Mouse (Mus musculus) midbrain, embryonic 14.5 days (tissue): Measurements from ENCODE around the gene Hist1h2bb. TPM values are rescaled to one million over a fixed set of nuclear protein-coding genes. Genes with fewer than 3 reads are reported as not detected.
"Not testable (repeated sequence)": the region's sequence is repeated elsewhere in the genome, so short reads cannot be mapped to it uniquely, and the experiment has no call there.

Experiments used
- ATAC-seq: fragments of 200-750 bp; cut with Nextera tagmentation; 2 replicates; pipeline ENCODE4 v1.8.0; 2017; ENCODE audit warnings: moderate number of reproducible peaks, moderate library complexity; ENCODE audit not compliant: low FRiP score, low TSS enrichment
- DNase-seq: peaks from one replicate; pipeline ENCODE4 v3.0.0-alpha.2; 2015
- H3K27ac ChIP-seq: fragments of 300-500 bp; sonication (generic); replicated peaks from 2 replicates; pipeline ENCODE4 v1.5.1; 2014; ENCODE audit warnings: mild to moderate bottlenecking, low read depth, low read length, moderate library complexity
- H3K27me3 ChIP-seq: fragments of 300-500 bp; sonication (generic); 2 replicates; pipeline ENCODE4 v1.6.1; 2014; ENCODE audit warnings: low read length, control low read depth, mixed read lengths; ENCODE audit not compliant: control insufficient read depth, insufficient read depth
- H3K36me3 ChIP-seq: fragments of 300-500 bp; sonication (generic); 2 replicates; pipeline ENCODE4 v1.6.1; 2014; ENCODE audit warnings: low read length, control low read depth; ENCODE audit not compliant: control insufficient read depth, insufficient read depth
- H3K4me1 ChIP-seq: fragments of 300-500 bp; sonication (generic); 2 replicates; pipeline ENCODE4 v1.6.1; 2014; ENCODE audit warnings: mild to moderate bottlenecking, antibody characterized with exemption, low read length, control low read depth; ENCODE audit not compliant: control insufficient read depth, insufficient read depth
- H3K4me2 ChIP-seq: fragments of 300-500 bp; sonication (generic); 2 replicates; pipeline ENCODE4 v1.6.1; 2014; ENCODE audit warnings: mild to moderate bottlenecking, low read length, moderate library complexity
- H3K4me3 ChIP-seq: fragments of 300-500 bp; sonication (generic); replicated peaks from 2 replicates; pipeline ENCODE4 v1.5.1; 2014; ENCODE audit warnings: low read depth, low read length
- H3K9ac ChIP-seq: fragments of 300-500 bp; sonication (generic); replicated peaks from 2 replicates; pipeline ENCODE4 v1.6.1; 2014; ENCODE audit warnings: mild to moderate bottlenecking, low read length, moderate library complexity
- H3K9me3 ChIP-seq: fragments of 300-500 bp; sonication (generic); 2 replicates; pipeline ENCODE4 v1.6.1; 2016; ENCODE audit warnings: low read length, control low read depth, mixed read lengths; ENCODE audit not compliant: control insufficient read depth
- WGBS: fragments of 180-500 bp; shearing (Covaris S2); extraction: QIAGEN DNeasy Blood & Tissue Kit; methylation state at CpG from one replicate; pipeline ENCODE4 v1.1.7; 2014; 5-methylcytosine and 5-hydroxymethylcytosine counted together
- polyA plus RNA-seq: library from polyadenylated mRNA; unstranded; fragments of >200 nt; fragmentation: Nextera tagmentation; extraction: Ambion mirVana; gene quantifications from 2 replicates; pipeline ENCODE4 v1.2.1, GENCODE M21; 2014

Hist1h2bb gene
- 0.51 TPM in 1 of 2 replicates, not detected in the other for polyA plus RNA-seq

- peak; percentile 92 for ATAC-seq
- not testable (repeated sequence) for H3K9me3 ChIP-seq, H3K36me3 ChIP-seq, H3K27me3 ChIP-seq
- H3K4me1 ChIP-seq: peaks cover 11% of the 10 kb centered on the region
- peak within 1 kb of the TSS; percentile 31 for H3K4me3 ChIP-seq
- H3K4me2 ChIP-seq: peak within 1 kb of the TSS; percentile 69
- under 1% methylated on average over 38 of the region's 58 CpGs for WGBS
- H3K27ac ChIP-seq: peak within 1 kb of the TSS; percentile 88
- peak; percentile 89 for DNase-seq
- peak within 1 kb of the TSS; percentile 39 for H3K9ac ChIP-seq
These were observed at the start of gene Hist1h2bb for GRCm38 (mm10) chr13:23746201-23747080. TSS of gene Hist1h2bb (plus strand) at chr13:23746734.

GRCm38 (mm10) chr13:23697491-23698299, 48.8 kb upstream of the Hist1h2bb start:
- Histone ChIP-seq H3K4me1 (peaks cover 7% of the 10 kb centered on the region; the same call in 1 of the 2 replicates), H3K27ac (peak overlapping the region; percentile 84), H3K36me3 (no peaks in the 10 kb centered on the region), H3K4me2 (peak overlapping the region; percentile 83), H3K4me3 (peak overlapping the region; percentile 42), H3K9ac (peak overlapping the region; percentile 55), H3K27me3 (no peaks in the 10 kb centered on the region), H3K9me3 (no peaks in the 10 kb centered on the region)
- ATAC-seq: peak; percentile 84
- under 1% methylated on average over 23 of the region's 32 CpGs for WGBS
- peak; percentile 83 for DNase-seq

GRCm38 (mm10) chr13:23698300-23698693, 48.2 kb upstream of the Hist1h2bb start, which contains the start of gene Hist1h4c:
TSS of gene Hist1h4c (minus strand) at chr13:23698454.
- H3K4me3 ChIP-seq: peak within 1 kb of the TSS; percentile 42
- peak within 1 kb of the TSS; percentile 55 for H3K9ac ChIP-seq
- peaks cover 7% of the 10 kb centered on the region; the same call in 1 of the 2 replicates for H3K4me1 ChIP-seq
- peak within 1 kb of the TSS; percentile 83 for H3K4me2 ChIP-seq
- no peaks in the 10 kb centered on the region for H3K27me3 ChIP-seq
- H3K27ac ChIP-seq: peak within 1 kb of the TSS; percentile 84
- DNase-seq (peak; percentile 99), ATAC-seq (peak; percentile 95)
- H3K36me3 ChIP-seq: no peaks in the 10 kb centered on the region
- H3K9me3 ChIP-seq: no peaks in the 10 kb centered on the region
- under 1% methylated on average over 21 of the region's 22 CpGs for WGBS

GRCm38 (mm10) chr13:23698996-23699395, 47.5 kb upstream of the Hist1h2bb start:
- no peak overlapping the region for H3K27ac ChIP-seq
- H3K9me3 ChIP-seq: no peaks in the 10 kb centered on the region
- H3K4me3 ChIP-seq: no peak overlapping the region
- no peak overlapping the region for H3K9ac ChIP-seq
- no peaks in the 10 kb centered on the region for H3K27me3 ChIP-seq
- no peaks in the 10 kb centered on the region for H3K36me3 ChIP-seq
- H3K4me2 ChIP-seq: peak overlapping the region; percentile 83
- DNase-seq: no peak
- no peak for ATAC-seq
- WGBS: 55% methylated on average over 6 of the region's 6 CpGs
- H3K4me1 ChIP-seq: peaks cover 7% of the 10 kb centered on the region; the same call in 1 of the 2 replicates

- no peak for ATAC-seq
- Histone ChIP-seq H3K27me3 (no peaks in the 10 kb centered on the region), H3K4me1 (peaks cover 7% of the 10 kb centered on the region; the same call in 1 of the 2 replicates)
These were observed 46.8 kb upstream of the Hist1h2bb start for GRCm38 (mm10) chr13:23699767-23700166.

GRCm38 (mm10) chr13:23700786-23701520, 45.6 kb upstream of the Hist1h2bb start:
- Histone ChIP-seq H3K36me3 (no peaks in the 10 kb centered on the region), H3K4me1 (peaks cover 7% of the 10 kb centered on the region; the same call in 1 of the 2 replicates), H3K9ac (no peak overlapping the region), H3K4me3 (no peak overlapping the region), H3K9me3 (no peaks in the 10 kb centered on the region), H3K4me2 (no peak overlapping the region), H3K27me3 (no peaks in the 10 kb centered on the region), H3K27ac (no peak overlapping the region)
- 28% methylated on average over 8 of the region's 8 CpGs for WGBS
- DNase-seq: peak; percentile 84
- peak; percentile 48; the same call in 1 of the 2 replicates for ATAC-seq

More at GRCm38 (mm10) chr13:23699767-23700166, 46.8 kb upstream of the Hist1h2bb start:
- Histone ChIP-seq H3K4me2 (no peak overlapping the region), H3K27ac (no peak overlapping the region), H3K9ac (no peak overlapping the region), H3K9me3 (no peaks in the 10 kb centered on the region), H3K4me3 (no peak overlapping the region), H3K36me3 (no peaks in the 10 kb centered on the region)
- no peak for DNase-seq
- WGBS: 67% methylated on average over 3 of the region's 3 CpGs

- DNase-seq: no peak
- Histone ChIP-seq H3K4me2 (no peak overlapping the region), H3K36me3 (no peaks in the 10 kb centered on the region), H3K9ac (no peak overlapping the region), H3K27me3 (no peaks in the 10 kb centered on the region), H3K27ac (no peak overlapping the region), H3K4me1 (peaks cover 7% of the 10 kb centered on the region; the same call in 1 of the 2 replicates), H3K4me3 (no peak overlapping the region), H3K9me3 (no peaks in the 10 kb centered on the region)
- 88% methylated on average over 4 of the region's 4 CpGs for WGBS
- no peak for ATAC-seq
These were observed 44.3 kb upstream of the Hist1h2bb start for GRCm38 (mm10) chr13:23702220-23702619.

- DNase-seq, ATAC-seq, H3K9me3 ChIP-seq, H3K36me3 ChIP-seq, H3K4me3 ChIP-seq, H3K27ac ChIP-seq, H3K9ac ChIP-seq, H3K27me3 ChIP-seq, H3K4me1 ChIP-seq, H3K4me2 ChIP-seq: not testable (repeated sequence)
- WGBS: 92% methylated on average over 2 of the region's 2 CpGs
These were observed 43.7 kb upstream of the Hist1h2bb start for GRCm38 (mm10) chr13:23702801-23703200.
